Mouse (Mus musculus): Measurements from ENCODE around the gene Raf1. TPM values are rescaled to one million over a fixed set of nuclear protein-coding genes. Genes with fewer than 3 reads are reported as not detected.
A peak's percentile ranks its signal among the peaks of the same experiment; 100 is the strongest.

The Raf1 gene
- 40.1 and 44.9 TPM in 2 replicates for polyA plus RNA-seq (2012; rRNA removed)

- Histone ChIP-seq H3K27me3 (ENCODE audit: control insufficient read depth, insufficient read depth, low read length) (no peaks in the 10 kb centered on the region), H3K4me3 (ENCODE audit: control insufficient read depth, low read depth, low read length) (peak within 1 kb of the TSS; percentile 96)
- TF ChIP-seq POLR2A (IDR thresholded peaks at IDR 0.05; ENCODE audit: control insufficient read depth, low read depth, low read length) (peak; percentile 92), CTCF (IDR thresholded peaks at IDR 0.05; ENCODE audit: control insufficient read depth, insufficient read depth, insufficient replicate concordance, low read depth, low read length) (no peak)
Measured at GRCm38 (mm10) chr6:115676452-115677128, at the start of gene Raf1. Gene Raf1 (minus strand): TSS chr6:115676635.

GRCm38 (mm10) chr6:115722246-115722645, 45.8 kb upstream of the Raf1 start:
- Histone ChIP-seq H3K27ac (ENCODE audit: control insufficient read depth, insufficient read depth, low read depth, low read length) (no peak overlapping the region), H3K4me1 (ENCODE audit: control insufficient read depth, insufficient read depth, low read length) (peaks cover 3% of the 10 kb centered on the region), H3K27me3 (ENCODE audit: control insufficient read depth, insufficient read depth, low read length) (no peaks in the 10 kb centered on the region), H3K4me3 (ENCODE audit: control insufficient read depth, low read depth, low read length) (no peak overlapping the region), H3K36me3 (ENCODE audit: control insufficient read depth, insufficient read depth, low read length) (no peaks in the 10 kb centered on the region)
- no peak for TF ChIP-seq CTCF (IDR thresholded peaks at IDR 0.05; ENCODE audit: control insufficient read depth, insufficient read depth, insufficient replicate concordance, low read depth, low read length)
- no peak for TF ChIP-seq POLR2A (IDR thresholded peaks at IDR 0.05; ENCODE audit: control insufficient read depth, low read depth, low read length)

More at GRCm38 (mm10) chr6:115676452-115677128, at the start of gene Raf1:
- peak within 1 kb of the TSS; percentile 98 for H3K27ac ChIP-seq (ENCODE audit: control insufficient read depth, insufficient read depth, low read depth, low read length)
- no peaks in the 10 kb centered on the region for H3K36me3 ChIP-seq (ENCODE audit: control insufficient read depth, insufficient read depth, low read length)
- peaks cover 8% of the 10 kb centered on the region for H3K4me1 ChIP-seq (ENCODE audit: control insufficient read depth, insufficient read depth, low read length)

GRCm38 (mm10) chr6:115717715-115718558, 41.5 kb upstream of the Raf1 start:
- no peaks in the 10 kb centered on the region for H3K27me3 ChIP-seq (ENCODE audit: control insufficient read depth, insufficient read depth, low read length)
- H3K4me3 ChIP-seq (ENCODE audit: control insufficient read depth, low read depth, low read length): no peak overlapping the region; the same call in 1 of the 2 replicates
- H3K36me3 ChIP-seq (ENCODE audit: control insufficient read depth, insufficient read depth, low read length): no peaks in the 10 kb centered on the region
- TF ChIP-seq CTCF (IDR thresholded peaks at IDR 0.05; ENCODE audit: control insufficient read depth, insufficient read depth, insufficient replicate concordance, low read depth, low read length): no peak
- no peak overlapping the region for H3K27ac ChIP-seq (ENCODE audit: control insufficient read depth, insufficient read depth, low read depth, low read length)
- H3K4me1 ChIP-seq (ENCODE audit: control insufficient read depth, insufficient read depth, low read length): peaks cover 3% of the 10 kb centered on the region

GRCm38 (mm10) chr6:115717101-115717652, 40.7 kb upstream of the Raf1 start:
- H3K36me3 ChIP-seq (ENCODE audit: control insufficient read depth, insufficient read depth, low read length): no peaks in the 10 kb centered on the region
- H3K4me1 ChIP-seq (ENCODE audit: control insufficient read depth, insufficient read depth, low read length): peaks cover 3% of the 10 kb centered on the region
- no peaks in the 10 kb centered on the region for H3K27me3 ChIP-seq (ENCODE audit: control insufficient read depth, insufficient read depth, low read length)
- H3K4me3 ChIP-seq (ENCODE audit: control insufficient read depth, low read depth, low read length): no peak overlapping the region
- no peak overlapping the region for H3K27ac ChIP-seq (ENCODE audit: control insufficient read depth, insufficient read depth, low read depth, low read length)
- no peak for TF ChIP-seq POLR2A (IDR thresholded peaks at IDR 0.05; ENCODE audit: control insufficient read depth, low read depth, low read length)
- TF ChIP-seq CTCF (IDR thresholded peaks at IDR 0.05; ENCODE audit: control insufficient read depth, insufficient read depth, insufficient replicate concordance, low read depth, low read length): no peak

GRCm38 (mm10) chr6:115711261-115711660, 34.8 kb upstream of the Raf1 start:
- Histone ChIP-seq H3K4me1 (ENCODE audit: control insufficient read depth, insufficient read depth, low read length) (no peaks in the 10 kb centered on the region), H3K36me3 (ENCODE audit: control insufficient read depth, insufficient read depth, low read length) (no peaks in the 10 kb centered on the region), H3K27ac (ENCODE audit: control insufficient read depth, insufficient read depth, low read depth, low read length) (no peak overlapping the region), H3K27me3 (ENCODE audit: control insufficient read depth, insufficient read depth, low read length) (no peaks in the 10 kb centered on the region), H3K4me3 (ENCODE audit: control insufficient read depth, low read depth, low read length) (no peak overlapping the region)
- no peak for TF ChIP-seq POLR2A (IDR thresholded peaks at IDR 0.05; ENCODE audit: control insufficient read depth, low read depth, low read length)
- no peak for TF ChIP-seq CTCF (IDR thresholded peaks at IDR 0.05; ENCODE audit: control insufficient read depth, insufficient read depth, insufficient replicate concordance, low read depth, low read length)

- Histone ChIP-seq H3K4me3 (ENCODE audit: control insufficient read depth, low read depth, low read length) (no peak overlapping the region), H3K36me3 (ENCODE audit: control insufficient read depth, insufficient read depth, low read length) (no peaks in the 10 kb centered on the region), H3K27me3 (ENCODE audit: control insufficient read depth, insufficient read depth, low read length) (no peaks in the 10 kb centered on the region), H3K27ac (ENCODE audit: control insufficient read depth, insufficient read depth, low read depth, low read length) (no peak overlapping the region), H3K4me1 (ENCODE audit: control insufficient read depth, insufficient read depth, low read length) (peaks cover 3% of the 10 kb centered on the region; the same call in 1 of the 2 replicates)
- TF ChIP-seq CTCF (IDR thresholded peaks at IDR 0.05; ENCODE audit: control insufficient read depth, insufficient read depth, insufficient replicate concordance, low read depth, low read length) (no peak), POLR2A (IDR thresholded peaks at IDR 0.05; ENCODE audit: control insufficient read depth, low read depth, low read length) (no peak)
Measured at GRCm38 (mm10) chr6:115702901-115703300, 26.5 kb upstream of the Raf1 start.

GRCm38 (mm10) chr6:115701302-115701701, 24.9 kb upstream of the Raf1 start:
- Histone ChIP-seq H3K4me3 (ENCODE audit: control insufficient read depth, low read depth, low read length) (no peak overlapping the region; the same call in 1 of the 2 replicates), H3K27me3 (ENCODE audit: control insufficient read depth, insufficient read depth, low read length) (no peaks in the 10 kb centered on the region), H3K27ac (ENCODE audit: control insufficient read depth, insufficient read depth, low read depth, low read length) (no peak overlapping the region), H3K36me3 (ENCODE audit: control insufficient read depth, insufficient read depth, low read length) (no peaks in the 10 kb centered on the region), H3K4me1 (ENCODE audit: control insufficient read depth, insufficient read depth, low read length) (peaks cover 3% of the 10 kb centered on the region; the same call in 1 of the 2 replicates)
- TF ChIP-seq CTCF (IDR thresholded peaks at IDR 0.05; ENCODE audit: control insufficient read depth, insufficient read depth, insufficient replicate concordance, low read depth, low read length) (peak; percentile 57; the same call in 1 of the 2 replicates), POLR2A (IDR thresholded peaks at IDR 0.05; ENCODE audit: control insufficient read depth, low read depth, low read length) (no peak)
